Mouse (Mus musculus) macrophage (primary cell): ENCODE results near the gene Otud6a. TPM values are rescaled to one million over a fixed set of nuclear protein-coding genes. Genes with fewer than 3 reads are reported as not detected.

Experiments
- polyA plus RNA-seq: library from polyadenylated mRNA; stranded (reverse); fragments of 250-400 nt; gene quantifications from 3 replicates; pipeline ENCODE4 v1.2.4, GENCODE M21; 2018; ENCODE audit warnings: inconsistent platforms

Otud6a gene
- polyA plus RNA-seq, 1 experiment from 2014 or later = not detected

Other genes starting within 250 kb of the Otud6a start
- gene Awat2, start 13.7 kb downstream of the Otud6a start, polyA plus RNA-seq = not detected in 3 replicates
- 64.1 to 104 TPM (median 92.4 TPM) in 3 replicates for gene Igbp1, start 65.3 kb downstream of the Otud6a start, polyA plus RNA-seq
- not detected in 3 replicates for gene Dgat2l6, start 95.8 kb downstream of the Otud6a start, polyA plus RNA-seq
- gene Awat1, start 143.2 kb downstream of the Otud6a start, polyA plus RNA-seq = 0.37 to 1.1 TPM in 2 of 3 replicates, not detected in the other
- gene P2ry4, start 165.9 kb downstream of the Otud6a start, polyA plus RNA-seq = not detected in 3 replicates
- gene Arr3, start 176.5 kb downstream of the Otud6a start, polyA plus RNA-seq = not detected in 3 replicates
- 0.28 to 3.9 TPM (median 3.0 TPM) in 3 replicates for gene Kif4, start 196.7 kb downstream of the Otud6a start, polyA plus RNA-seq
- gene Pdzd11, start 197.6 kb downstream of the Otud6a start, polyA plus RNA-seq = 35.3 to 57.7 TPM (median 53.5 TPM) in 3 replicates